8 mouse cellular contexts compared by ENCODE assay signal in genomic region chr19:27904655-27905054, GRCm38 (mm10).
A peak's percentile ranks its signal among the peaks of the same experiment; 100 is the strongest.
DNase-seq lines count a peak whose midpoint lies in the region.

No protein-coding gene starts in this region.

- no peak overlapping the region for H3K27ac ChIP-seq in heart, embryonic 10.5 days
- H3K27ac ChIP-seq in forebrain, embryonic 10.5 days = no peak overlapping the region

- H3K9me3 ChIP-seq in heart, embryonic 10.5 days = no peaks in the 10 kb centered on the region
- H3K9me3 ChIP-seq in forebrain, embryonic 10.5 days = no peaks in the 10 kb centered on the region

- H3K36me3 ChIP-seq in heart, embryonic 10.5 days = peaks cover 3% of the 10 kb centered on the region; the same call in 1 of the 2 replicates
- H3K36me3 ChIP-seq in forebrain, embryonic 10.5 days (replicated peaks) = peaks cover 8% of the 10 kb centered on the region

- H3K4me1 ChIP-seq in heart, embryonic 10.5 days = peaks cover 15% of the 10 kb centered on the region; the same call in 1 of the 2 replicates
- H3K4me1 ChIP-seq in forebrain, embryonic 10.5 days = peaks cover 24% of the 10 kb centered on the region

- no peak overlapping the region for H3K4me3 ChIP-seq in heart, embryonic 10.5 days
- no peak overlapping the region for H3K4me3 ChIP-seq in forebrain, embryonic 10.5 days

- WGBS in heart, embryonic 10.5 days = 63% methylated on average over 2 of the region's 2 CpGs
- 12% methylated on average over 2 of the region's 2 CpGs for WGBS in forebrain, embryonic 10.5 days

- H3K27me3 ChIP-seq in heart, embryonic 10.5 days (ENCODE audit: insufficient read depth, poor library complexity, severe bottlenecking) = no peaks in the 10 kb centered on the region
- peaks cover 60% of the 10 kb centered on the region for H3K27me3 ChIP-seq in forebrain, embryonic 10.5 days (ENCODE audit: poor library complexity, severe bottlenecking)

- DNase-seq in heart, adult 11 months = peak; percentile 89
- DNase-seq in heart, embryonic 10.5 days (ENCODE audit: low spot score) = no peak
- DNase-seq in ZHBTc4 (ENCODE audit: low read depth, low spot score) = peak; percentile 88
- DNase-seq in forebrain, embryonic 10.5 days (ENCODE audit: extremely low spot score, low spot score) = peak; percentile 61
- peak; percentile 39 to 82 for DNase-seq in left cerebral cortex, adult 9 months (ENCODE audit: low spot score in 2 of 2)
- DNase-seq in telencephalon, adult 2 months (ENCODE audit: low read depth, low spot score) = peak; percentile 67
- no peak for DNase-seq in ovary, postnatal 10 days (ENCODE audit: low spot score)
- DNase-seq in thymus, postnatal 0 days (ENCODE audit: low spot score) = no peak

Comparison
In these comparisons a context has a peak if more than half of its experiments do, and no peak if none do; other contexts are left out.
1. DNase-seq: peak in heart, adult 11 months (single experiment), ZHBTc4 (single experiment), forebrain, embryonic 10.5 days (single experiment), left cerebral cortex, adult 9 months (2 of 2) and telencephalon, adult 2 months (single experiment); none in heart, embryonic 10.5 days (single experiment), ovary, postnatal 10 days (single experiment) and thymus, postnatal 0 days (single experiment).